Mouse (Mus musculus) kidney, adult 9 months (tissue): ENCODE data around the gene Mylip.

Experiments
- DNase-seq: peaks from one replicate; pipeline ENCODE4 v3.0.0; 2022

Gene Mylip

DNA sequence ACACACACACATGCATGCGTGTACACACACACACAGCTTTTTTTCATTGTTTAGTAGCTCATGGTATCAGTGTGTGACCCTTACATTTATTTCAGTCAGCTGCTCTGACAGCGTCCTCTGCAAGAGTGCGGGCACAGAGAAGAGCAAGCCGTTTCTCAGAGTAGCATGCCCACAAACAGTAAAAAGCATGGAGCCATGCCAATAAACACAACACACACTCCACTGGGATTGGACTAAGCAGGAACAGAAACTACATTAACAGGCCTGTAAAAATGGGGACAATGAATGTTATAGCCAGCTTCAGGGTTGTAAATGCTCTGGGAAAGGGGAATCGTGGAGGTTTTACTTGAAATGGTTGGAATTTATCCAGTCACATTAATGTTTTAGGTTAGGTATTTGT, 50.7 kb downstream of the Mylip start:
- no peak for DNase-seq

DNA sequence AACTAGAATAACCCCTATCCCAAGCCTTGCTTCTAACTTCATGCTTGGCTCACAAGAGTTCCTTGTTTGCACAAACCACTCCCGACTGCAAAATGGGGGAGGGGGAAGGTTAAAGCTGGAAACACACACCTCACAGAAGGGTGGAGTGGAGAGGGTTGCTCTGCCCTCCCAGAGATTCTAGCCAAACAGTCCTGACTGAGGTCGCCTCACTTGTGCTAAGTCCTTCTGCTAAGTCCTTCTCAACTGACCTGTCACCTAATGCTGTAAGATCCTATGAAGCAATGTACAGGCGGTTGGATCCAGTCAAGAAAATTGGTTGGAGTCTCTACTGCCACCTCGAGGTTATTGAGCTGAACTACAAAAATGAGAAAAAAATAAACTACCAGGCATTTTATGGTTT, 52.9 kb downstream of the Mylip start:
- peak; percentile 53 for DNase-seq

DNA sequence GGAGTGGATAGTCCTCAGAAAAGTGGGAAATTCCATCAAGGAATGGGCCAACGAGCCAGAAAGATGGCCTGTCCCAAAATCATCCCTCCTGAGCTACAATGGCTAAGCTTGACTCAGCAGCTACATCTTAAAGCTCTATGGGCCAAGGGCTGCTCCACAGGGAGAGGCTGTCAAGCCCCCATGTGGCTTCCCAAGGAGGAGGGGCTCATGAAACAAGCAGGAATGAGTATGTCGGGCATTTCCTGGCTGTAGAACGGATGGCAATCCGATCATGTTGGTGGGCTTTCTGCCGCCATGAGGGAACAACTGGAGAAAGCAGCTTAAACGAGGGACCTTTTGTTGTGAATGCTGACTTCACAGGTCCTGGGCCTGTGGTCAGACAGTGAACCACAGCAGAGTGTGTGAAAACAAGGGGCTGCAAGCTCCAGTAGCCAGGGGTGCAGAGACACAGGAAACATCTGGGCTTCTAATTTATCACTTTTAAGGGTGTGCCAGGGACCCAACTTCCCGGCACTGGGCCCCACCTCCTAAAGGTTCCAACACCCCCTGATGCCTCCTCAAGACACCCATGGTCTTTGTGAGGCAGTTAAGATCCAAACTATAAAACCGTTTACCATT, 53.5 kb downstream of the Mylip start:
- DNase-seq = peak; percentile 25

DNA sequence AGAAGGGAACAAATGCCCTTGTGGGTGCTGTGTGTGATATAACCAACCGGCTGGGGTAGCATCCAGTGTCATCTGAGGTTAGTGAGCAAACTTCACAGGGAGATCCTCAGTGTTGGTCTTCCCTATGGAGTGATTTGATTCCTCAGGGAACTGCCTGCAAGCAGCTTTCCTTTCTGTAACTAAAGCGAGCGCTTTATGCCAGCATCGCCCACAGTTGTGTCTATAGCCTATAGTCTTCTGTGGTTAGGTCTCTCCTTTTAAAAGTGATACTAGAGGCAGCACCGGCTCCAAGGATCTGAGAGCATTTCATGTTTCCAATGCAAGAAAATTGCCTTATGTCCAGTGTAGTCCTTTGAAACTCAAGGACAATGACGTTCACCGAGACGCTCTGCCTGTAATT, 54.7 kb downstream of the Mylip start:
- DNase-seq = no peak

DNA sequence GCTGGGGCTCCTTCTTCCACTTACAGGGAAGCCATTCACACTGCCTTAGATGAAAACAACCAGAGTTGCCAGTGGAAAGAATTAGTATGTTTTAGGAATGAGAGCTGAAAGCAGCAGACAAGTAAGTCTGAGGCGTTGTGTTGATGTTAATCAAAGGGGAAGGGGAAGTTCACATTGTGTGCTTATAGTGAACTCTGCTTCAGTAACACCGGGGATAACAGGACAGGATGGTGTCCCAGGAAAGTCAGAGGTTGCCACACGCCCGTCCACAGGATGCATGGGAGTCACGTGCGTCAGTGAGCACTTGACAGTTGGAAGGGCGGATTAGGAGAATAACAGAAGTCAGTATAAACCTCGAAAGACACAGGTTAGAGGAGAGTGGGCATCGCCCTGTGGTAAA, 55.1 kb downstream of the Mylip start:
- DNase-seq = no peak

DNA sequence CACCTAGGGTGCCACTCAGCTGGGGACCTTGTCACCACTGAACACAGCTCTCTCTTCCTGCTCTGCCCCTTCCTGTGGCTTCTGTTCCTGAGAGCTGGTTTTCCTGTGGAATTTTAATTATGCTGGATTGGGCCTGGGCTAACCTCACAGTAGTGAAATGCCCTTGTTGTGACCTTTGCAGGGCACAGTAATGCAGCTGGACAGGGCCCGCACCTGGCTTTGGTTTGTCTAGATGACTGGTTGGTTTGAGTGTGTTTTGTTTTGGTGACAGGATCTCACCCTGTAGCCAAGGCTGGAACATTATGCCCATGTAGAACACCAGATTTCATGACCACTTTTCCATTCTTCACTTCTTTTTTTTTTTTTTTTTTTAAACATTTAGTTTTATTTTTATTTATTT, 57.1 kb downstream of the Mylip start:
- DNase-seq = no peak

DNA sequence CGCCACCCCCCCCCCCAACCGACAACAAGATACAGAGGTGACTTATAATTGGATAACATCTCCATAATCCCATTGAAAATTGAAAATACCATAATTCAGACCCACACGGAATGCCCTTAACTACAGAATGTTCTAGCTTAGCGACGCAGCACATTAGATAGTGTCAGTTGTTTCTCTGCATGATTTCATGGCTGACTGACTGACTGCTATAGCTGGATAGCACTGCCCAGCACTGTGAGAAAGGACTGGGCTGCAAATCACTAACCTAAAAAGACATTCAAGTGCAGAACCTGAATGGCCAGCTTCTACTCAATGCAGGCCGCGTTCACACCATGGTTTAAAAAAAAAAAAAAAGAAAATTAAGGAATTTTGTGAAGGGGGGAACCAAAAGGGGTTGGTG, 62.9 kb downstream of the Mylip start:
- no peak for DNase-seq

DNA sequence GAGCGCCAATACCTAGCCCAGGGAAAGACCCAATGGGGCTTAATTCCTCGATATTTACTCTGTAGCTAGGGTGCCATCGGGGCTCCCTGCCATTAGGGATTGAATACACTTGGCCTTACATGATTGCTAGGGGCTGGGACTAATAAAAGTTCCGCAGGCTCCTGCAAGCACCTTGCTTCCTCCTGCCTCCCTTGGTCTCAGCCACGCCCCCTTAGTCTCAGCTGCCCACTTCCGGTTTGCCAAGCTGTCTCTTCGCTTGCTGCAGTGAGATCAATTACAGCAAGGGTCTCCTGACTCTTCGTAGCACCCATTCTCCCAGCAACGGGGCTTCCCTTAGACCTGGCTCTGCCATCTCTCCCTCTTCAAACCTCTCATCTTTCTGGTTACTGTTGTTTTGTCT, 63.5 kb downstream of the Mylip start:
- no peak for DNase-seq

DNA sequence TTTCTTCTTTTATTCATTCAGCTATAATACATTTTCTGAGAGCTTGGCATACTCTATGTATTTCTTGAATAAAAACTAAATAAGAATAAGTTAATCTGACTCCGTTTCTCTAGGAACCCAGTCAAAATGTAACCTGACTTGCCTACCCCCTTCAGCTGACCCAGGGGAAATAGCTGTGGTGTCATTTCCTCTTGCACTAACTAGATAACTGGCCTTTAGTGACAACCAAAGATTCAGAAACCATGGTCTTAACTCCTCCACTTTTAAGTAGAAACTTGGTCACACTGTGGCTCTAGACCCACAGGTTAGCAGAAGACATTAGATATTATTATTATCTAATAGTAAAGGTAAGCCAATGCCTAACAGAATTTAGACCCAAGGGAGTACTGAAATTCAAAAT, 64.5 kb downstream of the Mylip start:
- no peak for DNase-seq

DNA sequence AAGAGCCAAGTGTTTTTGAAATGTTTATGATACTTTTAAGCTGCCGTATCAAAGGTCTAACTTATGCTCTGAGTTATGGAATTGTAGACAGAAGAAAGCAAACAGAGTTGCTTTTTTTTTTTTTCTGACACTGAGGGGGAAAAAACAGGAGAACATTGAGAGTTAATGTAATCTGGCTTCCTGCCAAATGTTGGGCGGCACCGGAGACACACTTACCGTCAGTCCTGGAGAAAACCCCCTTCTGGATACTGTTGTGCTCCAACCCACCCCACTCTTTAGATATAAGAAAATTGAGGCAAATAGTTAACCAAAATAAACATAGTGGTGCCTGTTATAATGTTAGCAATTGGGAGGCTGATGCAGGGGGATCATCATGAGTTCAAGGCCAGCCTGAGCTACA, 65.1 kb downstream of the Mylip start:
- no peak for DNase-seq

DNA sequence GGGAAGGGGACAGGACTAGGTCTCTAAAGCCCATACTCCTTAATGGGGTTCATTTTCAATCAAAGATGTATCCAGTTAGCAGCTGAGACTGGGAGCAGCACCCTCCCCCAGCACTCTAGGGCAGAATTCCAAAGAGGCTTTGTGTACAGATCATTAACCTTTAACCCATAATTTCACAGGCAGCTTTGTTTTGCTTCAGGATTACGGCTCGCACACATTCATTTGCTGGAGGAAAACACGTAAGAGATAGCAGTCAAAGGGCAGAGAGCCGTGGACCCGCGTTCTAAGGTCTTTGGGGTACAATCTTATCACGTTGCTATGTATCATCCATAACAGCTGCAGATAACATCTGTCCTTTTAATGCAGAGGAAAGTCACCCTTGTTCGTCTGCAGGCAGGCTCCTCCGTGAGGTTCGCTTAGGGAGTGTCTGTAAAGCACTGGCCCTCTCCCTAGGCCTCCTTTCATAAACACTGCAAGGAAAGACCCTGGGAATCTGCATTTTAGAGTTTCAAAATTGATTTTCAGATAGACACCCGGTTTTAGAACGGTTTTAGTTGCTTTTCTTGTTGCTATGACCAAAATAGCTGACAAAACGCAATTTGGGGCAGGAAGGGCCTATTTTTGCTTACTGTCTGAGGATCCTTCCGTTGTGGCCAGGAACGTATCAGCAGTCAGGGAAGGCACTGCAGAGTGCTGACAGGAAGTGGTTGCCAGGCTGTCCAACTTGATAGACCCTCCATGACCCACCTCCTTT, 65.7 kb downstream of the Mylip start:
- DNase-seq = peak; percentile 88

DNA sequence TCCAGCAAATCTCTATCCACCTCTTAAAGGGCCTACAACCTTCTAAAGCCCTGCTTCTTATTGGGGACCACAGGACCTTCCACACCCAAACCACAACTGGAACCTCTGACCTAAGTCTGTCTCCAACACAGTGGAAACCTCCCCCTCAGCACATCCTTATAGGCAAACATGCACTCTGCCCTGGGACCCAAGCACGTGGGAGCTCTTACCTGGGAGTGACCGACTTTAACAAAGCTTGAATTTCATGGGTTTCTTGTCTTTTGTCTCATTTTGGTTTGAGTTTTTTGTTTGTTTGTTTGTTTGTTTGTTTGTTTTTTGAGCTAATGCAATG, 66.3 kb downstream of the Mylip start:
- DNase-seq = no peak

DNA sequence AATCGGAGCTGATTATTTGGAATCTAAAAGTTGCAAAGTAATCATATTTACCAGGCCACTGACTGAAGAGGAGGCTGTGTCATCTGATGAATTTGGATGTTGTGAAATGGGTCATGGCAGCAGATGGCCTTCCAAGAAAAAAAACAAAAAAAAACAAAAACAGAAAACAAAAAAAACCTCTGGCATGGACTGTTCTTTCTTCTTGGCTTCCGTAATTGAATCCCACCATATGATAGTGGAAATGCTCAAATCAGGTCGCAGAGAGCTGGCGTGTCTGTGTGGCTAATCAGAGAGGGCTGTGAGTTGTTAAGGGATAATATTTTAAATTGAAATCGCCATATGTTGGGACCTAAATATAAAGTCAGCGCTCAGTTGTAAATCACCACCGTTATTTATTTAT, 67.9 kb downstream of the Mylip start:
- no peak for DNase-seq

DNA sequence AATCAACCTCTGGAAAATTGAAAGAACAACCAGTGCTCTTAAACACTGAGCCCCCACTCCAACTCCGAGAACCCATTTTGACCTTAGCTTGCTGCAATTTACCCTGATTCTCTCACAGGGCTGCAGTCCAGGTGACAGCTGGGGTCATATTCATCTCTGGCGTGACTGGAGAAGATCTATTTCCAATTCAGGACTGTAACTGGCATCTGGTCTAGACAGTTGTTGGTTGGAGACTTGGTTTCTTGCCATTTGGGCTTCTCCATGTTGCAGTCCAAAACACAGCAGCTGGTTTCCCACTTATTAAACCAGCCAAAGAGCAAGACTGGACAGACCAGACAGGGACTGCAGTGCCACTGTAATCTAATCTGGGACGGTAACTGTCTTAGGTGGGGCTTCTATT, 70.6 kb downstream of the Mylip start:
- DNase-seq = no peak

DNA sequence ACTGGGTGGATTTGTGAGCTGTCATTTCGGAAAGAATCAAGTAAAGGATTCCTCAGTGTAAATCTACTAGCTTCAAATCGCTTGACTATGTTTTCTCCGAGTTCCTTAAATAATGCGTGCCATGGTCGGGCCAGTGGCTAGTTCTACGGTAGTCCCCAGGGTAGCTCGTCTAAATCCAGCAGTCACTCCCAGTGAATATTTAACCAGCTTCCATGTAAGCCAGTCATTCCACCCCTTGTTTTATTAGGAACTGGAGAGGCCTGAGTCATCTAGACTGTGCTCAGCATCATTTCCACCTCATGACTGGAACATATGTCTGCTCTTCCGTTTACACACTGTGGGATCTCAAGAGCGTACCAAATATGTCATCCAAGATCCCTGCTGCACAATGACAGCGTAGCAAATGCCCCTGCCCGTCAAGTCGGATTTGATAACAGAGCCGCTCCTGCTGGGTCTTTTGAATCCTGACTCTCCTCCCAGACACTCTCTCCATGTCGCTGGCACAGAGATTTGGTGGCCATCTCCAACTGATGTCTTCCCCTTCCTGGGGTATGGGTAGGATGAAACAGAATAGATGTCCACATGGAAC, 71.9 kb downstream of the Mylip start:
- DNase-seq = peak; percentile 32
